Mouse (Mus musculus) splenic B cell, adult 2 months (primary cell): Measurements from ENCODE around the gene Psip1.
"Not testable (repeated sequence)": the region's sequence is repeated elsewhere in the genome, so short reads cannot be mapped to it uniquely, and the experiment has no call there.

Experiments
- DNase-seq: peaks from one replicate; pipeline ENCODE4 v3.0.0-alpha.2; 2011; ENCODE audit warnings: low read depth, low spot score
- H3K27me3 ChIP-seq: 2 replicates; pipeline ENCODE4 v1.6.1; 2012; ENCODE audit warnings: mild to moderate bottlenecking, low read length, moderate library complexity, mixed read lengths; ENCODE audit not compliant: control insufficient read depth, poor library complexity, insufficient read depth, severe bottlenecking
- H3K36me3 ChIP-seq: 2 replicates; pipeline ENCODE4 v1.6.1; 2012; ENCODE audit warnings: mild to moderate bottlenecking, low read length, moderate library complexity, mixed read lengths; ENCODE audit not compliant: control insufficient read depth, poor library complexity, insufficient read depth, severe bottlenecking

Gene Psip1

DNA sequence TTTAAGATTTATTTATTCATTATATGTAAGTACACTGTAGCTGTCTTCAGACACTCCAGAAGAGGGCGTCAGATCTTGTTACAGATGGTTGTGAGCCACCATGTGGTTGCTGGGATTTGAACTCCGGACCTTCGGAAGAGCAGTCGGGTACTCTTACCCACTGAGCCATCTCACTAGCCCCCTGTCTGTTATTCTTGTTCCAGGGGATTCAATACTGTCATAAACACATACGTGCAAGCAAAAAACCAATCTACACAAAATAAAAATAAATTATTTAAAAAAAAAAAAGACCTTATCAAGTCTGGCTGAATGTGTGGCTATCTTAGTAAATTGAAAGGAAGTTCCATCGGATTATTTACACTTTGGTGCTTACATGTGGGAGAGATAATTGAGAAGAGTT lies 29.9 kb upstream of the Psip1 start:
- not testable (repeated sequence) for H3K27me3 ChIP-seq, DNase-seq, H3K36me3 ChIP-seq

DNA sequence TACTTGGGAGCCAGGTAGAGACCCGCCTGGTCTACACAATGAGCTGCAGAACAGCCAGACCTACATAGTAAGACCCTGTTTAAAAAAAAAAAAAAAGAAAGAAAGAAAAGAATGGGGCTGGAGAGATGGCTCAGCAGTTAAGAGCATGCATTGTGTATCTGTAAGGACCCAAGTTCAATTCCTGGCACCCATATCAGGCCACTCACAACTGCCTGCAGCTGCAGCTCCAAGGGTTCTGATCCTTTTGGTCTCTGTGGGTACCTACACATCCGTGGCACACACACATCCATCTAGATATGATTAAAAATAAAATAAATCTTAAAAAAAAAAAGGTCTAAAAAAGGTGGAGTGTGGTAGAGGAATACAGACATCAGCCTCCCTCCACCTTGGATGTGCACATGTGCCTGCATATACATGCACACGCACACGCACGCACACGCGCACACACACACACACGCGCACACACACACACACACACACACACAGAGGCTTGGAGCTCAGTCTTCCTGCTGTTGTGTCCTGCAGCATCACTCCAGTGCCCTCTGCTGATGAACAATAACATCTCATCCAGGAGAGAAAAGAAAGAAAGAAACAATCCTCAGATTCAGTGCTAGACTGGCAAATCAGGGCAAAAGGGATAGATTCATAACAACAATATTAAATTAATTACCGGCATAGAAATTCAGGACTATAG lies 28.9 kb upstream of the Psip1 start:
- peak; percentile 29 for DNase-seq
- Histone ChIP-seq H3K36me3 (no peaks in the 10 kb centered on the region), H3K27me3 (no peaks in the 10 kb centered on the region; the same call in 1 of the 2 replicates)

- Histone ChIP-seq H3K27me3 (no peaks in the 10 kb centered on the region; the same call in 1 of the 2 replicates), H3K36me3 (no peaks in the 10 kb centered on the region)
- no peak for DNase-seq
Measured at GRCm38 (mm10) chr4:83514183-83514582, 27.9 kb upstream of the Psip1 start.

DNA sequence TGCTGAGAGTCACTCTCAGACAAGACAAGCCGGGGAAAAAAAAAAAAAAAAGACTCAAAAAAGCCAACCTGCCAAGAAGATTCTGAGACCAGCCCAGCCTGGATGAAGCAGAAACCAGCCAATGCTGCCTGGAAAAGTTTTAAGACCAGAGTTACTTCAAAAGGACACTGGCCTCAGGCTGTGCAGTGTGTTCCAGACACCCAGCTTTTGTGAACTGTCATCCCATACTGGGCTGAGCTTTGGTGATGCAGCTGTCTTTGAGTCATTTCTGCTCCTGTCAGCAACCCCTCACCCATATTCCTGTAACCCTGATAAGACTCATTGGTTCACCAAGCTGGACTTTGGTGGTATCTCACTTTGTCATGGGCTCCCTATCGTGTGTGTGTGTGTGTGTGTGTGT lies 26.4 kb upstream of the Psip1 start:
- no peak for DNase-seq

GRCm38 (mm10) chr4:83512217-83512616 lies 26.0 kb upstream of the Psip1 start:
- Histone ChIP-seq H3K27me3 (no peaks in the 10 kb centered on the region), H3K36me3 (no peaks in the 10 kb centered on the region)
- peak; percentile 20 for DNase-seq

More for the DNA sequence above, 26.4 kb upstream of the Psip1 start:
- H3K27me3 ChIP-seq = no peaks in the 10 kb centered on the region
- no peaks in the 10 kb centered on the region for H3K36me3 ChIP-seq

DNA sequence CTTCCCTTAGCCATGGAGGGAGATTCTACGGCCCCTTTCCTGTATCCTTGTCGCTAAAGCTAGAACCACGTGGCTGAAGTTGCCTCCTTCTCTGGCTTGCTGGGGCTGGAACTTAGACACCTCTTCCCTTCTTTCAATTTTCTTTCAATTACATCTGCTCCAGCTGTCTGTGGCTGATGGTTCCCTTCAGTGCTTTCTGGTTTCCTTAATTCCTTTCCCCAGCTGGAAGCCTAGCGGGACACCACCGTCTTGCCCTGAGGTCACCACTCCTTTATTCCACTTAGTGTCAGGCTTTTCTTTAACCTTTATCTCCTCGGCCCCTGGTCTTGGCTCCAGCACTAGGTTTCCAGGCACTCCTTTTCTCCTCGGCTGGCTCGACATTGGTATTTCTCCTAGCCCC lies 24.8 kb upstream of the Psip1 start:
- Histone ChIP-seq H3K36me3 (no peaks in the 10 kb centered on the region), H3K27me3 (no peaks in the 10 kb centered on the region)
- DNase-seq = no peak

GRCm38 (mm10) chr4:83509600-83509999 lies 23.3 kb upstream of the Psip1 start:
- no peak for DNase-seq
- H3K36me3 ChIP-seq = no peaks in the 10 kb centered on the region

GRCm38 (mm10) chr4:83501037-83501430 lies 14.8 kb upstream of the Psip1 start:
- H3K27me3 ChIP-seq = no peaks in the 10 kb centered on the region
- DNase-seq = no peak
- H3K36me3 ChIP-seq = no peaks in the 10 kb centered on the region

More at GRCm38 (mm10) chr4:83509600-83509999, 23.3 kb upstream of the Psip1 start:
- H3K27me3 ChIP-seq = no peaks in the 10 kb centered on the region

GRCm38 (mm10) chr4:83500154-83501036 lies 14.1 kb upstream of the Psip1 start:
- Histone ChIP-seq H3K36me3 (no peaks in the 10 kb centered on the region), H3K27me3 (no peaks in the 10 kb centered on the region)
- no peak for DNase-seq

DNA sequence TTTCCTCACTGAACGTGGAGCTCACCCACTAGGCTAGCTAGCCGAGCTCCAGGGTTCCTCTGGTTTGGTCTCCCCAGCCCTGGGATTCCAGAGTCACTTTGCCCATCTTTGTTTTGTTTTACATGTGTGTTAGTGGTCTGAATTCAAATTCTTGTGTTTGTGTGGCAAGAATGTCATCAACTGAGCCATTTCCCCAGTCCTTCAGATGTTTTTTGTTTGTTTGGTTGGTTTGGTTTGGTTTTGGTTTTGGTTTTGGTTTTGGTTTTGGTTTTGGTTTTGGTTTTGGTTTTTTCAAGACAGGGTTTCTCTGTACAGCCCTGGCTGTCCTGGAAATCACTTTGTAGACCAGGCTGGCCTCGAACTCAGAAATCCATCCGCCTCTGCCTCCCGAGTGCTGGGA lies 10.8 kb upstream of the Psip1 start:
- not testable (repeated sequence) for H3K27me3 ChIP-seq, H3K36me3 ChIP-seq, DNase-seq

DNA sequence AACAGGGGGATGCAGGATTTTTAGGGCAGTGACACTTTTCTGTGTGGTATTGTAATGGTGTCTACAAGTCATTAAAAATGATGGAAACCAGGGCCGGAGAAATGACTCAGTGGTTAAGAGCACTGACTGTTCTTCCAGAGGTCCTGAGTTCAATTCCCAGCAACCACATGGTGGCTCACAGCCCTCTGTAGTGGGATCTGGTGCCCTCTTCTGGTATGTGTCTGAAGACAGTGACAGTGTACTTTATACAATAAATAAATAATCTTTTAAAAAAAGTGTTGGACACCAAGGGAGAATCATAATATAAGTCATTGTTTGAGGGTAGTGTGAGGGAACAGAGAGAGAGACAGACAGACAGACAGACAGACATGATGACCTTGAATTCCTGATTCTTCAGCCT lies 6.9 kb upstream of the Psip1 start:
- H3K36me3 ChIP-seq = no peaks in the 10 kb centered on the region
- DNase-seq = peak; percentile 20
- H3K27me3 ChIP-seq = no peaks in the 10 kb centered on the region

GRCm38 (mm10) chr4:83489121-83489520 lies 2.9 kb upstream of the Psip1 start:
- Histone ChIP-seq H3K27me3 (no peaks in the 10 kb centered on the region), H3K36me3 (no peaks in the 10 kb centered on the region)
- no peak for DNase-seq

- Histone ChIP-seq H3K27me3 (no peaks in the 10 kb centered on the region), H3K36me3 (0 out of 2 replicates have a peak, but pooled peaks cover 2% of the 10 kb centered on the region)
- peak; percentile 89 for DNase-seq
Measured at GRCm38 (mm10) chr4:83485735-83486116, 533 bp downstream of the Psip1 start.

GRCm38 (mm10) chr4:83485250-83485649 lies 1.0 kb downstream of the Psip1 start:
- Histone ChIP-seq H3K27me3 (no peaks in the 10 kb centered on the region), H3K36me3 (peaks cover 3% of the 10 kb centered on the region; the same call in 1 of the 2 replicates)
- no peak for DNase-seq

GRCm38 (mm10) chr4:83468208-83468607 lies 18.1 kb downstream of the Psip1 start:
- no peaks in the 10 kb centered on the region for H3K27me3 ChIP-seq
- H3K36me3 ChIP-seq = peaks cover 6% of the 10 kb centered on the region; the same call in 1 of the 2 replicates
- no peak for DNase-seq
